Mouse (Mus musculus) thymus, adult 2 months (tissue): ENCODE data around the gene Gm12184. TPM values are rescaled to one million over a fixed set of nuclear protein-coding genes. Genes with fewer than 3 reads are reported as not detected.

Experiments
- DNase-seq: peaks from one replicate; pipeline ENCODE4 v3.0.0; 2021
- H3K27ac ChIP-seq: fragments of 200-500 bp; 2 replicates; pipeline ENCODE4 v1.5.1; 2012; ENCODE audit warnings: low read length, control low read depth; ENCODE audit not compliant: control insufficient read depth, insufficient read depth
- H3K27me3 ChIP-seq: fragments of 200-500 bp; 2 replicates; pipeline ENCODE4 v1.6.1; 2012; ENCODE audit warnings: mild to moderate bottlenecking, low read length, moderate library complexity, mixed read lengths; ENCODE audit not compliant: control insufficient read depth, insufficient read depth
- H3K36me3 ChIP-seq: fragments of 200-500 bp; 2 replicates; pipeline ENCODE4 v1.6.1; 2012; ENCODE audit warnings: mild to moderate bottlenecking, low read length, moderate library complexity; ENCODE audit not compliant: control insufficient read depth, insufficient read depth
- H3K4me1 ChIP-seq: fragments of 200-500 bp; replicated peaks from 2 replicates; pipeline ENCODE4 v1.6.1; 2012; ENCODE audit warnings: low read length; ENCODE audit not compliant: control insufficient read depth, insufficient read depth
- H3K4me3 ChIP-seq: fragments of 200-500 bp; 2 replicates; pipeline ENCODE4 v1.5.1; 2012; ENCODE audit warnings: mild to moderate bottlenecking, low read length, control low read depth, moderate library complexity; ENCODE audit not compliant: control insufficient read depth, insufficient read depth
- CTCF ChIP-seq: fragments of 200-500 bp; IDR thresholded peaks from 2 replicates; pipeline ENCODE4 v1.5.1; 2012; ENCODE audit warnings: mild to moderate bottlenecking, control low read depth, low read length, moderate library complexity, borderline replicate concordance; ENCODE audit not compliant: control insufficient read depth, poor library complexity, insufficient read depth; ENCODE audit errors: extremely low read depth
- POLR2A ChIP-seq: fragments of 200-500 bp; IDR thresholded peaks from 2 replicates; pipeline ENCODE4 v1.6.1; 2012; ENCODE audit warnings: mild to moderate bottlenecking, low read length, control low read depth, moderate library complexity; ENCODE audit not compliant: control insufficient read depth, poor library complexity, insufficient read depth; ENCODE audit errors: extremely low read depth
- WGBS: fragments of 180-500 bp; shearing (Covaris S2); methylation state at CpG from one replicate; pipeline ENCODE4 v1.1.7; 2018; 5-methylcytosine and 5-hydroxymethylcytosine counted together
- polyA plus RNA-seq: library from polyadenylated mRNA; depleted of rRNA; stranded (reverse); fragments of >200 nt; gene quantifications from 2 replicates; pipeline ENCODE4 v1.2.3, GENCODE M21; 2012

Gene Gm12184
- polyA plus RNA-seq, 1 experiment = 8.1 TPM

DNA sequence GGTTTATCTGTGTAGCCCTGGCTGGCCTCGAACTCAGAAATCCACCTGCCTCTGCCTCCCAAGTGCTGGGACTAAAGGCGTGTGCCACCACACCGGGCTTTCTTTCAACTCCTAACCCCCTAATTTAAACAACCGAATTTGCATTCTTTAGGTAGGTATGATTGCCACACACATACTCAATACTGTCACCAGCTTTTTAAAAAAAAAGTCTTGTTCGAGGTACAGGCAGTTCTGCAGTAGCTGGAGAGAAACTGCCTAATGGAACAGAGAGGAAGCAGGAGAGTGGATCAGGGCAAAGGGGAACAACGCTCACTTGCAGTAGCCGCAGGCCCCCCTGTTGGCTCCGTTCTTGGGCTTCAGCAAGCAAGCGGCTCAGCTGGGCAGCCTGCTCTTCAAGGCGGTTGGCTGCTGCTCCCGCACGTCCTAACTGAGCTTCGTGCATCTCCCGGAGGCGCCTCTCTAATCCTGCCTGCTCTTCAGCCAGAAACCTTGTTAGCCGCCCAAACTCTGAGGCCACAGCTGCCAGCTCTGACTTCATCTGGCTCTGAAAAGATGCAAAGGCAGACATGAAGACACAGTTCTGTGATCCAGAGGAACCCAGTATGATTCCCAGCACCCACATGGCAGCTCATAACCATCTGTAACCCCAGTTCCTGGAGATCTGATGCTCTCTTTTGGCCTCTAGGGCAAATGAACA, 17.6 kb downstream of the Gm12184 start:
- TF ChIP-seq POLR2A (no peak), CTCF (no peak)
- DNase-seq = no peak
- Histone ChIP-seq H3K4me3 (no peak overlapping the region), H3K36me3 (peaks cover 77% of the 10 kb centered on the region), H3K4me1 (no peaks in the 10 kb centered on the region), H3K27me3 (no peaks in the 10 kb centered on the region), H3K27ac (no peak overlapping the region)
- 92% methylated on average over 16 of the region's 16 CpGs for WGBS

DNA sequence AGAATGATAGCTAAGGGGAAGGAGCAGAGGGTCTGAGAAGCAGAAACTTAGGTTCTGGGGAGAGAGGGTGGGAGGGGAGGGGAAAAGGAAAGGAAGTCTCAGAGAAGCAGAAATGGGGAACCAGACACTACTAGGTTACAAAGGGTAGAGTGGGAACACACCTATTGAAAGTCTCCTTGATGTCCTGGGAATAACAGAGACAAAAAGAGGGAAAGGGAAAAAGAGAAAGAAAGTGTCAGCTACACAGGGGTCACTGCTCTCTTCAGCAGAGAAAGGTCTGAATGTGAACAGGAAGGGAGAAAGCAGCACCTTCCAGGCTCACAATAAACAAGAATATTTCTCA, 18.2 kb downstream of the Gm12184 start:
- Histone ChIP-seq H3K27ac (no peak overlapping the region), H3K4me3 (no peak overlapping the region), H3K27me3 (no peaks in the 10 kb centered on the region), H3K36me3 (peaks cover 83% of the 10 kb centered on the region), H3K4me1 (no peaks in the 10 kb centered on the region)
- no peak for DNase-seq
- TF ChIP-seq POLR2A (no peak), CTCF (no peak)

DNA sequence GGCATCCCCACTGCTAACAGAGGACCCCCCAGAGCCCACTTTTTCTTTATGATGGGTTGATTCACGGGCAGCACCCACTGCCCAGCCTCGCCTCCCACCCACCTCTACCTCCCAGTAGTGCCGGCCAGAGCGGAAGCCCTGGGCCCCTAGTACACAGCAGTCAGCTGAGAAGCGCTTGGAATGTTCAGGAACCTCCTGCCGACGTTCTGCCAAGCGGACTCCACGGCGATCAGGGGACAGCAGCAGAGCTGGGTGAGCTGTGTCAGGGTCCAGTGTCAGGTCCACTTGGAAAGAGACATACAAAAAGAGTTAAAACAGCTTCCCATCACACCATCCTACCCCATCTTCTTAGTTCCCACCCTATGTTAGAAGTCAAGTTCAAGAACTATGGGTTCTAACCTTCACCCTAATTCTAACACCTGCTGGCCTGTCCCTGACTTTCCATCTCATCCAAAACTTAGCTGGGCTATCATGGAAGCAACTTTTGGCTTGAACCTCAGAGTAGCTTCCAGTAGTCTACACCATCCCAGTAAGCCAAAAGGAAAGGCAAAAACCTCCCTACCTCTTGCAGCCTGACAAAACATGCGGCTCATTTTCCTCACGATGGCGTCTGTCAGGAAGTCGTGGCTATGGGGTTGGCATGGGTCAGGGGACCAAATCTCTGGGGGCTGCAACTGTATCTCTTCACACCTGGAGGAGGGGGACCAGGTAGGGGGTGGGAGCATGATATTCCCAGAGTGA, 18.7 kb downstream of the Gm12184 start:
- peaks cover 88% of the 10 kb centered on the region for H3K36me3 ChIP-seq
- TF ChIP-seq POLR2A (no peak), CTCF (no peak)
- H3K27ac ChIP-seq = no peak overlapping the region

DNA sequence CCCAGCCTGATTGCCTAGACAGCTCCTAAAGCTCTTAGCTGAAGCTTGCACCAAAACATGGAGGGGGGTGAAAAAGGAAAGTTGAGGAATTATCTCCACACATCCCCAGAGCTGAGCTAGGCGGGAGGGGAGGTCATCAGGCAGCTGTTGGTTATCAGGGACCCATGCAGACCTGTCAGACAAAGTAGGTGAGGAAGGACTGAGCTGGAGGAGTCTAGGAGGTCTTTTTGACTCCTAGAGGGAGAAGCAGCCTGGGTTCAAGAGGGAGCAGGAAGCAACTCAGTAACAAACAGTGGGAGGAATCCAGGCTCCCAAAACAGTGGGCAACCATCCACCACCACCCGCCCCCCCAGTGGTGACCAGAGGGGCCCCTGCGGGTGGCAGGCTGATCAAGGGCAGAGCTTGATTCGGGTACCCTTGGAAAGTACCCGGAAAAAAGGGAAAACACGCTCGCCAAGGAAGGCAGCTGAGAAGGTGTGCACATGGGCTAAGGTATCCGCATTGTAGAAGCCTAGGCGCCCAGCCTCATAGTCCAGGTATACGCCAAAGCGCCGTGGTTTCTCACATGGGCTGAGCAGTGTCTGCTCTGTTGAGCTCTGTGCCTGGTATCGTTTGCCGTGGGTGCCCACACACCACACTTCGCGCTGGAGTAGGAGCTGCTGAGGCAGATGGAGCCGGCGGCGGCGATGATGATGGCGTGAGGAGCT, 19.4 kb downstream of the Gm12184 start:
- Histone ChIP-seq H3K27me3 (no peaks in the 10 kb centered on the region), H3K36me3 (peaks cover 90% of the 10 kb centered on the region), H3K4me1 (peaks cover 4% of the 10 kb centered on the region; the same call in 1 of the 2 replicates), H3K4me3 (no peak overlapping the region), H3K27ac (no peak overlapping the region)
- DNase-seq = no peak
- TF ChIP-seq POLR2A (no peak), CTCF (no peak)
- WGBS = 88% methylated on average over 21 of the region's 21 CpGs

More for the DNA sequence above, 18.7 kb downstream of the Gm12184 start:
- no peaks in the 10 kb centered on the region for H3K4me1 ChIP-seq
- no peak for DNase-seq
- H3K27me3 ChIP-seq = no peaks in the 10 kb centered on the region
- no peak overlapping the region for H3K4me3 ChIP-seq
- 80% methylated on average over 14 of the region's 14 CpGs for WGBS

DNA sequence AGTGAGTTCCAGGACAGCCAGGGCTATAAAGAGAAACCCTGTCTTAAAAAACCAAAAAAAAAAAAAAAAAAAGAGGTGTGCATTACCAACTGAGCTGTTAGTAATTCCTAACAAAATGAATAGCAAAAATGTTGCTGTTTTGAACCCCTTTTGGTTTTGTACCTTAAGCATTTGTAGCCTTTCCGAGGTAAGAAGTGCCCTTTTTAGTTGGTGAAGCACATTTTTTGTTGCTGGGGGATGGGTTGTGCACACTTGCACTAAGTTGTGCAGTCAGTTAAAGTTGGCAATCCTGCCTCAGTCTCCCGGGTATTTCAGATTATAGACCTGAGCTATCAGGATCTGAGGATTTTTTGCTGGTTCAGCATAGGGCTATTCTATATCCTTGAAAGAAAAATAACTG, 21.5 kb downstream of the Gm12184 start:
- no peak for TF ChIP-seq CTCF
- no peak for TF ChIP-seq POLR2A
- H3K27ac ChIP-seq = no peak overlapping the region
- no peaks in the 10 kb centered on the region for H3K27me3 ChIP-seq
- H3K4me1 ChIP-seq = peaks cover 9% of the 10 kb centered on the region
- no peak overlapping the region for H3K4me3 ChIP-seq
- 90% methylated on average over 2 of the region's 2 CpGs for WGBS
- H3K36me3 ChIP-seq = peaks cover 77% of the 10 kb centered on the region
- DNase-seq = no peak

DNA sequence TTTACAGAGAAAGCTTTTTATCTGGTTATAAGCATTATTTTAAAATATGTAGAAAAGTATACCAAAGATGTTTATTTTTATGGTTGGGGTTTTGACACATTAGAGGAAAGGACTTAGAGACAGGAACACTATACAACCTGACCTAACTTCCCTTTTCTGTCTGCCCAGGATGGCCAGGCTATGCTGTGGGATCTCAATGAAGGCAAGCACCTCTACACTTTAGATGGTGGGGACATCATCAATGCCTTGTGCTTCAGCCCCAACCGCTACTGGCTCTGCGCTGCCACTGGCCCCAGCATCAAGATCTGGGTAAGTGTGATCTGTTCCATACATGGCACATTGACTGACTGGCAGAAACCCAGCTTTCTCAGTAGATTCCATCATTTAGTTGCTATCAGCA, 22.5 kb downstream of the Gm12184 start:
- H3K27me3 ChIP-seq = no peaks in the 10 kb centered on the region
- no peak overlapping the region for H3K27ac ChIP-seq
- no peak for TF ChIP-seq POLR2A
- no peak for TF ChIP-seq CTCF
- H3K4me1 ChIP-seq = peaks cover 9% of the 10 kb centered on the region
- no peak for DNase-seq
- peaks cover 75% of the 10 kb centered on the region for H3K36me3 ChIP-seq
- 97% methylated on average over 2 of the region's 2 CpGs for WGBS
- H3K4me3 ChIP-seq = no peak overlapping the region
